Mouse (Mus musculus): Measurements from ENCODE around the gene Ccdc134.

GRCm38 (mm10) chr15:82167201-82168168, 39.8 kb downstream of the Ccdc134 start:
- TF ChIP-seq CTCF (IDR thresholded peaks at IDR 0.05; ENCODE audit: control insufficient read depth, insufficient read depth, low read length) (no peak), POLR2A (IDR thresholded peaks at IDR 0.05; ENCODE audit: borderline replicate concordance, control insufficient read depth, low read depth, low read length) (no peak)

Data from bone marrow, adult 2 months (tissue).